Mouse (Mus musculus): Measurements from ENCODE around the gene Map2k5. TPM values are rescaled to one million over a fixed set of nuclear protein-coding genes. Genes with fewer than 3 reads are reported as not detected.
A peak's percentile ranks its signal among the peaks of the same experiment; 100 is the strongest.

Gene Map2k5
- polyA plus RNA-seq, 1 experiment = 24.2 TPM

DNA sequence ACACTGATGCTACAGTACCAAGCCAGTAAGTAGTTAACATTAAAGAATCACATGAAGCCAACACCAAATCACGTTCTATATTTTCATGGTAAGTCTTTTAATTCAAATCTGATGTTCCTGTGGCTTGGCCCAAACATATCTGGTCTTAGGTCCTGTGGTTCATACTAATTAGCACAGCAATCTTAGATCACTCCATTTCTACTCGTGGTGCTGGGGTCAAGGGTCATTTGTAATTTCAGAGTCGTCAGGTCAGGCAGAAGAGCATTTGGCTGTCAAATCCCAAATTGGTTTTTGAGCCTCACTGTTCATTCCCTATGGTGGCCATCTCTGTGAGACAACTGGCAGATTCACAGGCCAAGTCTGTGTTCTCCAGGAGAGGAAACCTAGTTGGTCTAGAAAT is 174.2 kb downstream of the Map2k5 start:
- H3K27ac ChIP-seq (ENCODE audit: insufficient read depth, low read length) = no peak overlapping the region
- H3K4me1 ChIP-seq (ENCODE audit: control insufficient read depth, insufficient read depth, low read length) = no peaks in the 10 kb centered on the region
- TF ChIP-seq POLR2A (IDR thresholded peaks at IDR 0.05; ENCODE audit: low read depth, low read length) = no peak
- TF ChIP-seq CTCF (IDR thresholded peaks at IDR 0.05; ENCODE audit: borderline replicate concordance, insufficient read depth, low read length) = no peak
- no peak overlapping the region for H3K4me3 ChIP-seq (ENCODE audit: insufficient read depth, low read length)

DNA sequence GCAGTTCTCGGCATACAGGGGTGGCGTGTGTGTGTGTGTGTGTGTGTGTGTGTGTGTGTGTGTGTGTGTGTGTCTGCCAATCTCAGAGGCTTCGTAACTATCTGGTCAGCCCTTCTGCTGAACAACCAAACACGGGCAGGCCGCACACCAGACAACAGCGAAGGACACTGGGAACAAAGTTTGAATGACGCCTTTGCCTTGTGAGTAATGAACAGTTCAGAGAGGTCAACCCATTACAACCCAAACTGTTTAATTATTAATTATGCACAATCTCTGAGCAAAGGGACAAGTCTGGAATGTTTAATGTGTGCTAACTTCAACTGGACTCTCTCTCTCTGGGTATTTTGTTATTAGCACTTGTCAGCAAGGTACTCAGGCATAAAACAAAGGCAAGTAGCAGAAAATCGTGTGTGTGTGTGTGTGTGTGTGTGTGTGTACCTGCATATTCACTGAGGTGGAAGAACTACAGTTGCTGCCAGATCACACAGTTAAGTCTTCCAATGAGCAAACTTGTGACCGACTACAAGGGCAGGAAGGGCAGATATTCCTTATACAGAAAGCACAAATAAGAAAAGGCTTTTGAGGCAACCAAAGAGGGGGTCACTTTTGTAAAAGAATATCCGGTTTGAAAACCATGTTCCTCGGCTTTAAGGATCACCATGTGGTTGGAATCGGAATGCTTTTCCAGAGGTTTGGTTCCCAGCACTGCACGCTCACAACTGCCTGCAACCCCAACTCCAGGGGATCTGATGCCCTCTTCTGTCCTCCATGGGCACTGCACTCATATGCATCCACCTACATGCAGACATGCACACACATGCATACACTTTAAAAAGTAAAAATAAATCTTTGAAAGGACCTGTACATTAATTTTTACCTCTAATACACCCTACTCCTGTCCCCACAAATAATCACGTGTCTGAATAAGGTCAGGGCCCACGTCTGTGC is 176.1 kb downstream of the Map2k5 start:
- no peak overlapping the region for H3K27ac ChIP-seq (ENCODE audit: insufficient read depth, low read length)
- TF ChIP-seq POLR2A (IDR thresholded peaks at IDR 0.05; ENCODE audit: low read depth, low read length) = no peak
- no peak for TF ChIP-seq CTCF (IDR thresholded peaks at IDR 0.05; ENCODE audit: borderline replicate concordance, insufficient read depth, low read length)
- 0 out of 2 replicates have a peak, but pooled peaks cover 2% of the 10 kb centered on the region for H3K4me1 ChIP-seq (ENCODE audit: control insufficient read depth, insufficient read depth, low read length)
- H3K4me3 ChIP-seq (ENCODE audit: insufficient read depth, low read length) = no peak overlapping the region

DNA sequence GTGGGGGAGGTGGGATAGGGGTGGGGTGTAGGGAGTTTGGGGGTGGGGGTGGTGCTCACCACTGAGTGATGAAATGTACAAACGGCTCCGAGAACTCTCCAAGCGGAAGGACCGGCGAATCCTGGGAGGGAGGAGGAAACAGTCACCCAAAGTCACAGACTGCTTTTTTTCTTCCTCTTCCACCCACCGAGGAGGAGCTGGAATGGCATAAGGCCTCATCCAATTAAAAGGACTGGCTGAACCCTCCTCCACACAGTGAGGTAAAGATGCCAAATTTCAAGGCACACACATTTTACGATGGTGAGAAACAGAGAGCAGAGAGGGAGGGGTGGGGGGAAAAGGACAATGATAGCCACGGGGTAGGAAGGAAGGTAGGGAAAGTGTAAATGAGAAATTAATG is 180.4 kb downstream of the Map2k5 start:
- TF ChIP-seq POLR2A (IDR thresholded peaks at IDR 0.05; ENCODE audit: low read depth, low read length) (no peak), CTCF (IDR thresholded peaks at IDR 0.05; ENCODE audit: borderline replicate concordance, insufficient read depth, low read length) (no peak)
- Histone ChIP-seq H3K4me3 (ENCODE audit: insufficient read depth, low read length) (peak overlapping the region; percentile 17; the same call in 1 of the 2 replicates), H3K4me1 (ENCODE audit: control insufficient read depth, insufficient read depth, low read length) (0 out of 2 replicates have a peak, but pooled peaks cover 2% of the 10 kb centered on the region), H3K27ac (ENCODE audit: insufficient read depth, low read length) (no peak overlapping the region)

DNA sequence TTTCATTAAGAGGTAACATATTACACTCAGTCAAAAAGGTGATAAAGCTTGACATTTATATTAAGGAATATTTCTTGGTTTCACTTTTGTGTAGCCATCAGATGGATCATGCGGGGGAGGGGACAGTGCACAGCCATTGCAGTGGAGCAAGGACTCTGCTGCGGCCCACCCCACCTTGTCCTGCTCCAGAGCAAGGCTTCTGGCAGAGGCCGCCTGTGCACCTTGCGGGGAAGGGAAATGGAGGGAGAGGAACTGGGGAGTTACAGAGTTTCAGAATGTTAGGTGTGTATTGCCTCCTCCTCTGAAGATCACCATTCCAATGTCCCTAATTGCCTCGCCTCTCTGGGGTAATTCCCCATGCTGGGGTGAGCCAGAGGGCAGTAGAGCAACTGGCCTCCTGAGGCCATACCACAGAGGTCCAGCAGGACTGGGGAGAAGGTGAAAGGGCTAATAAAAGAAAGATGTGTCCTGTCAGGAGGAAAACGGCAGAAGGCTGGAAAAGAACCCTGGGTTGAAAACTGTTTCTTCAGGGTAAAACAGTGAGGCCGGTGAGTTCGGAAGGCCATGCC is 181.5 kb downstream of the Map2k5 start:
- 0 out of 2 replicates have a peak, but pooled peaks cover 2% of the 10 kb centered on the region for H3K4me1 ChIP-seq (ENCODE audit: control insufficient read depth, insufficient read depth, low read length)
- H3K27ac ChIP-seq (ENCODE audit: insufficient read depth, low read length) = no peak overlapping the region

DNA sequence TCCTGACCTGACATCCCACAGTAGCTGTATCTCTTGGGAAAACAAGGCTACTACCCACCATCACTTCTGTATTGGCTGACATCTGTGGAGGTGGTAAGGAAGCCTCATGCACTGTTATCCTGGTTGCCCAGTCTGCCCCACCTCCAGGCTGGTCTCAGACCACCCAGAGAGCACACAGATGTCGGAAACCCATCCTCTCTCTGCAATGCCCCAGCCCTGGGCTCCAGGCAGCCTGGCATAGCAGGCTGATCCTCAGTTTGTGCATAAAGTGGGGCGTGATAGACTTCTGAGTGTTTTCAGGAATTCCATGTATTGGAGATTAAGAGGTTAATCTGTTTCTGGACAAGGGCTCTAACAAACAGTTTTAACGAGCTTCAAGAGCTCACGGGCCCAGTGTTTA is 182.2 kb downstream of the Map2k5 start:
- Histone ChIP-seq H3K27ac (ENCODE audit: insufficient read depth, low read length) (no peak overlapping the region), H3K4me1 (ENCODE audit: control insufficient read depth, insufficient read depth, low read length) (0 out of 2 replicates have a peak, but pooled peaks cover 2% of the 10 kb centered on the region), H3K4me3 (ENCODE audit: insufficient read depth, low read length) (no peak overlapping the region)
- TF ChIP-seq POLR2A (IDR thresholded peaks at IDR 0.05; ENCODE audit: low read depth, low read length) = no peak
- no peak for TF ChIP-seq CTCF (IDR thresholded peaks at IDR 0.05; ENCODE audit: borderline replicate concordance, insufficient read depth, low read length)

More for the DNA sequence above, 181.5 kb downstream of the Map2k5 start:
- TF ChIP-seq CTCF (IDR thresholded peaks at IDR 0.05; ENCODE audit: borderline replicate concordance, insufficient read depth, low read length) (no peak), POLR2A (IDR thresholded peaks at IDR 0.05; ENCODE audit: low read depth, low read length) (no peak)
- H3K4me3 ChIP-seq (ENCODE audit: insufficient read depth, low read length) = no peak overlapping the region

GRCm38 (mm10) chr9:63194791-63195190 is 182.9 kb downstream of the Map2k5 start:
- 0 out of 2 replicates have a peak, but pooled peaks cover 2% of the 10 kb centered on the region for H3K4me1 ChIP-seq (ENCODE audit: control insufficient read depth, insufficient read depth, low read length)
- H3K27ac ChIP-seq (ENCODE audit: insufficient read depth, low read length) = no peak overlapping the region
- H3K4me3 ChIP-seq (ENCODE audit: insufficient read depth, low read length) = no peak overlapping the region
- TF ChIP-seq CTCF (IDR thresholded peaks at IDR 0.05; ENCODE audit: borderline replicate concordance, insufficient read depth, low read length) = no peak

GRCm38 (mm10) chr9:63192809-63193208 is 184.9 kb downstream of the Map2k5 start:
- no peak overlapping the region for H3K27ac ChIP-seq (ENCODE audit: insufficient read depth, low read length)
- no peak for TF ChIP-seq CTCF (IDR thresholded peaks at IDR 0.05; ENCODE audit: borderline replicate concordance, insufficient read depth, low read length)
- no peak for TF ChIP-seq POLR2A (IDR thresholded peaks at IDR 0.05; ENCODE audit: low read depth, low read length)
- H3K4me1 ChIP-seq (ENCODE audit: control insufficient read depth, insufficient read depth, low read length) = 0 out of 2 replicates have a peak, but pooled peaks cover 2% of the 10 kb centered on the region
- H3K4me3 ChIP-seq (ENCODE audit: insufficient read depth, low read length) = no peak overlapping the region

DNA sequence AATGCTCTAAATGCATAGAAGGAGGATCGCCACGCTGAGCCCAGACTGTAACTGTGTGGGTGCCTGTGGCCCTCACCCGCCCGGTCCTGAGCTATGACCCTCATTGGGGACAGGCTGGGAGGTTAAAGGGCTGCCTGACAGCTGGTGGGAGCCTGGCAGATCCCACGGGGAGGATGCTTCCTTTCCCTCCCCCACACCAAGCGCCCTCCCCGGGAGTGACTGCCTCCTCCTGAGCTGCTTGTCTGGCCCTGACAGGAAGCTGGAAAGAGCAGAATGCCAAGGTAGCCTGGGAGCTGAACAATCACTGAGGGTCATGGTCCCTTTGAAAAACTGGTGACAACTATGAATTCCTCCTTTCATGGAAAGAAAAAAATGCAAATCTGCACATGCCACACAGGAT is 190.4 kb downstream of the Map2k5 start:
- no peak overlapping the region for H3K27ac ChIP-seq (ENCODE audit: insufficient read depth, low read length)

GRCm38 (mm10) chr9:63185249-63185648 is 192.5 kb downstream of the Map2k5 start:
- H3K4me3 ChIP-seq (ENCODE audit: insufficient read depth, low read length) = no peak overlapping the region

More for the DNA sequence above, 190.4 kb downstream of the Map2k5 start:
- no peak overlapping the region for H3K4me3 ChIP-seq (ENCODE audit: insufficient read depth, low read length)
- TF ChIP-seq POLR2A (IDR thresholded peaks at IDR 0.05; ENCODE audit: low read depth, low read length) = no peak
- no peak for TF ChIP-seq CTCF (IDR thresholded peaks at IDR 0.05; ENCODE audit: borderline replicate concordance, insufficient read depth, low read length)
- H3K4me1 ChIP-seq (ENCODE audit: control insufficient read depth, insufficient read depth, low read length) = no peaks in the 10 kb centered on the region

DNA sequence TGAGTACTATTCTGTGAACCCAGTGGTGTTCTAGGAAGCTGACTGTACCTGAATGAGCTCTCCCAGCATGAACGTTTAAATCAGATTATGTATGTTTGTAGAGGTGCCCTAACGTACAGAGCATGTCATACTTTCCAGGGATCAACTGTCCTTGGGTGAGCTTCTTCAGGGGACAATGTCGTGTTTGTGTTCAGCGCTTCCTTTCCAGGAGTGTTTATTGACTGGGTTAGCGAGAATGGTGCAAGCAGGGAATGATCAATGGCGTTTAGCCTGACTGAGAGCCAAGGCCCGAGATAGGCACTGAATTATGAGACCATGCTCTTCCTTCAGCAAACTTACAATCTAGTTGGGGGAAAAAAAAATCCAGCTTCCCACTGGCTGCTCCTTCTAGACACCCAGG is 193.8 kb downstream of the Map2k5 start:
- Histone ChIP-seq H3K27ac (ENCODE audit: insufficient read depth, low read length) (no peak overlapping the region), H3K4me3 (ENCODE audit: insufficient read depth, low read length) (no peak overlapping the region), H3K4me1 (ENCODE audit: control insufficient read depth, insufficient read depth, low read length) (no peaks in the 10 kb centered on the region)
- no peak for TF ChIP-seq CTCF (IDR thresholded peaks at IDR 0.05; ENCODE audit: borderline replicate concordance, insufficient read depth, low read length)

More at GRCm38 (mm10) chr9:63185249-63185648, 192.5 kb downstream of the Map2k5 start:
- H3K4me1 ChIP-seq (ENCODE audit: control insufficient read depth, insufficient read depth, low read length) = no peaks in the 10 kb centered on the region
- TF ChIP-seq POLR2A (IDR thresholded peaks at IDR 0.05; ENCODE audit: low read depth, low read length) (no peak), CTCF (IDR thresholded peaks at IDR 0.05; ENCODE audit: borderline replicate concordance, insufficient read depth, low read length) (no peak)
- no peak overlapping the region for H3K27ac ChIP-seq (ENCODE audit: insufficient read depth, low read length)
